Mouse (Mus musculus) liver, embryonic 11.5 days (tissue): ENCODE results near the gene Camk1. TPM values are rescaled to one million over a fixed set of nuclear protein-coding genes. Genes with fewer than 3 reads are reported as not detected.

ENCODE experiments used
- ATAC-seq: fragments of 200-750 bp; cut with Nextera tagmentation; replicated peaks from 2 replicates; pipeline ENCODE4 v1.8.0; 2017; ENCODE audit warnings: moderate number of reproducible peaks, mild to moderate bottlenecking, moderate TSS enrichment, moderate library complexity; ENCODE audit not compliant: low FRiP score
- DNase-seq: peaks from one replicate; pipeline ENCODE4 v3.0.0-alpha.2; 2017; ENCODE audit warnings: low spot score
- H3K27ac ChIP-seq: fragments of 300-500 bp; sonication (generic); 2 replicates; pipeline ENCODE4 v1.5.1; 2014; ENCODE audit warnings: mild to moderate bottlenecking, low read depth, low read length, control low read depth
- H3K27me3 ChIP-seq: fragments of 300-500 bp; sonication (generic); replicated peaks from 2 replicates; pipeline ENCODE4 v1.6.1; 2014; ENCODE audit warnings: low read length, mixed read lengths; ENCODE audit not compliant: control insufficient read depth, insufficient read depth
- H3K36me3 ChIP-seq: fragments of 300-500 bp; sonication (generic); 2 replicates; pipeline ENCODE4 v1.6.1; 2014; ENCODE audit warnings: mild to moderate bottlenecking, low read length, moderate library complexity, mixed read lengths; ENCODE audit not compliant: control insufficient read depth, insufficient read depth
- H3K4me1 ChIP-seq: fragments of 300-500 bp; sonication (generic); replicated peaks from 2 replicates; pipeline ENCODE4 v1.6.1; 2014; ENCODE audit warnings: low read length, mixed read lengths; ENCODE audit not compliant: control insufficient read depth, insufficient read depth
- H3K4me2 ChIP-seq: fragments of 300-500 bp; sonication (generic); 2 replicates; pipeline ENCODE4 v1.6.1; 2014; ENCODE audit warnings: mild to moderate bottlenecking, control low read depth, moderate library complexity
- H3K4me3 ChIP-seq: fragments of 300-500 bp; sonication (generic); 2 replicates; pipeline ENCODE4 v1.5.1; 2014; ENCODE audit warnings: low read depth, low read length, control low read depth
- H3K9ac ChIP-seq: fragments of 300-500 bp; sonication (generic); 2 replicates; pipeline ENCODE4 v1.6.1; 2014; ENCODE audit warnings: low read depth, low read length, control low read depth
- H3K9me3 ChIP-seq: fragments of 300-500 bp; sonication (generic); 2 replicates; pipeline ENCODE4 v1.6.1; 2016; ENCODE audit warnings: low read length, inconsistent platforms, mixed read lengths; ENCODE audit not compliant: control insufficient read depth
- WGBS: fragments of 180-500 bp; shearing (Covaris S2); extraction: QIAGEN DNeasy Blood & Tissue Kit; methylation state at CpG from one replicate; pipeline ENCODE4 v1.1.7; 2014; 5-methylcytosine and 5-hydroxymethylcytosine counted together
- polyA plus RNA-seq: library from polyadenylated mRNA; unstranded; fragments of >200 nt; fragmentation: Nextera tagmentation; extraction: Ambion mirVana; gene quantifications from 2 replicates; pipeline ENCODE4 v1.2.1, GENCODE M21; 2014

Gene Camk1
- polyA plus RNA-seq, 1 experiment from 2014 or later = 48.5 TPM

GRCm38 (mm10) chr6:113306986-113307349 lies 36.8 kb downstream of the Camk1 start, which contains the start of gene Brpf1:
TSS of gene Brpf1 (plus strand) at chr6:113307137.
- peak within 1 kb of the TSS; percentile 98 for H3K4me2 ChIP-seq
- peak within 1 kb of the TSS; percentile 89 for H3K4me3 ChIP-seq
- peak within 1 kb of the TSS; percentile 95 for H3K27ac ChIP-seq
- H3K27me3 ChIP-seq = no peaks in the 10 kb centered on the region
- H3K9ac ChIP-seq = peak within 1 kb of the TSS; percentile 97
- peaks cover 4% of the 10 kb centered on the region; the same call in 1 of the 2 replicates for H3K36me3 ChIP-seq
- under 1% methylated on average over 32 of the region's 32 CpGs for WGBS
- no peaks in the 10 kb centered on the region for H3K9me3 ChIP-seq
- peak; percentile 57 for ATAC-seq
- no peak for DNase-seq
- peaks cover 12% of the 10 kb centered on the region for H3K4me1 ChIP-seq

DNA sequence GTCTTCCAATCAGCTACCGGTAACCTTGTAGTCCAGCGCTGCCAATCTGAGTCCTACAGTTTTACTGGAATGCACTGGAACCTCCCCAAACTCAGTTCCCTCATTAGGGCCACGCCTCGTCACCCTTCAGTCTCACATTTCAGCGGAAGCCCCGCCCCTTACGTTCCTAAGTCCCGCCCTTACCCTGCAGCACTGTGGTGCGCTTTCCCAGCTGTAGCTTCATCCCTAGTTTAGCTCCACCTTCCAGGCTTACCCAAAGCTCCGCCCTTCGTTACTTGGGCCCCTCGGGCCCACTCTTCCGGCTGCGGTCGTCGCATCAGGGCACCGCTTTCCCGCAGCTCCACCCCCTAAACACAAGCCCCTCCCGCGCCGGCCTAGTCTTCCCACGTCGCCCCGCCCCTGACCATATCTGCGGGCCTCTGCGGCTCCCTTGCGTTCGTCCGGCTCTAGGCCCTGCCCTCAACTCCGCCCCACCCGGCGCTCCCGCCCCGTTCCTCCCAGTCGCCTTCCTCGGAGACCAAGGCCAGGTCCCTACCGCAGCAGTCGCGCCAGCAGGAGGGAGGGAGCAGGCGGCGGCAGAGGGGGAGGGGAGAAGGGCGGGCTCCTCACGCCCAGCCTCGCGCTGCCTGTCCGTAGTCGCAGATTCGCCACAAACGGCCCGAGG lies 37.3 kb downstream of the Camk1 start:
- under 1% methylated on average over 50 of the region's 50 CpGs for WGBS
- peaks cover 4% of the 10 kb centered on the region; the same call in 1 of the 2 replicates for H3K36me3 ChIP-seq
- peak overlapping the region; percentile 95 for H3K27ac ChIP-seq
- H3K27me3 ChIP-seq = no peaks in the 10 kb centered on the region
- peaks cover 12% of the 10 kb centered on the region for H3K4me1 ChIP-seq
- ATAC-seq = peak; percentile 96
- peak overlapping the region; percentile 97 for H3K9ac ChIP-seq
- peak; percentile 100 for DNase-seq
- no peaks in the 10 kb centered on the region for H3K9me3 ChIP-seq
- H3K4me3 ChIP-seq = peak overlapping the region; percentile 89
- H3K4me2 ChIP-seq = peak overlapping the region; percentile 98

DNA sequence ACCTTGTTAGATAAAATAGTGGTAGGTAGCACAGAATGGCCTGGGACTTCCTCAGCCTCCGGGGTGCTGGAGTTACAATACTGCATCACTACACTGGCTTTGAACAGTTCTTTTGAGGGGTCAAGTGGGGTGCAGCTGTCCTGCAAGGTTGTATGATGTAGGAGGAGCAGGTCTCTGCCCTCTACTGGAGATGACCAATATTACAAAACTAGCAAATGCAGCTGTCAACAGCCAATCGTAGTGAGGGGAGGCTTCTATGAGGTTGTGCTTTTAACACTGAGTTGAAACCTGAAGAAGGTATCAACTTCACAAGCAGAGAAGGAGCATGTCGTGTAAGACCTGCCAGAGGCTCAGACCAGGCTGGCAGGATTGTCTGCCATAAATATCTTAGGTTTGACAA lies 41.5 kb downstream of the Camk1 start:
- Histone ChIP-seq H3K27ac (no peak overlapping the region), H3K27me3 (no peaks in the 10 kb centered on the region), H3K4me2 (no peak overlapping the region), H3K9me3 (no peaks in the 10 kb centered on the region), H3K9ac (no peak overlapping the region), H3K4me3 (no peak overlapping the region), H3K36me3 (no peaks in the 10 kb centered on the region), H3K4me1 (peaks cover 3% of the 10 kb centered on the region; the same call in 1 of the 2 replicates)
- 26% methylated on average over 3 of the region's 3 CpGs for WGBS
- no peak for DNase-seq
- ATAC-seq = no peak

DNA sequence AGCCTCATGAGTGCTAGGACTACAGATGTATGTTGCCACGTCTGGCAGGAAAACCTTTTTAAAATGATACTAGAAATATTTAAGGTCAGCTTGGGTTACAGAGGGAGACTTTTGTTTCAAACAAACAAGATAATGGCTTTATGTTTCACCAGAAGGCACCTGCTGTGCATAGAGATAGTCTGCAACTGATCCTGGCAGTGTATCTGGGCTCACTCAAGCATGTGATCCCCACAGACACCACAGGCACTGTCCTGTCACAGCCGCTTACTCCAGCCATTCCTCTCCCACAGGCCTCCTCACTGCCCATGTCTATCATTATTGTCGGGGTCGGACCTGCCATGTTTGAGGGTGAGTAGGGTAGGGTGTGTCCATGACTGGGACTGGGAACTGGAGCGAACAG lies 42.4 kb downstream of the Camk1 start:
- ATAC-seq = no peak
- WGBS = 80% methylated on average over 5 of the region's 5 CpGs
- Histone ChIP-seq H3K36me3 (no peaks in the 10 kb centered on the region), H3K27ac (no peak overlapping the region), H3K9ac (no peak overlapping the region), H3K4me2 (no peak overlapping the region), H3K4me1 (peaks cover 3% of the 10 kb centered on the region; the same call in 1 of the 2 replicates), H3K4me3 (no peak overlapping the region), H3K9me3 (no peaks in the 10 kb centered on the region), H3K27me3 (no peaks in the 10 kb centered on the region)
- DNase-seq = no peak

- no peak overlapping the region for H3K9ac ChIP-seq
- DNase-seq = no peak
- no peak overlapping the region for H3K27ac ChIP-seq
- no peak for ATAC-seq
- no peaks in the 10 kb centered on the region for H3K9me3 ChIP-seq
- 54% methylated on average over 4 of the region's 4 CpGs for WGBS
- no peaks in the 10 kb centered on the region for H3K36me3 ChIP-seq
- no peaks in the 10 kb centered on the region for H3K4me1 ChIP-seq
- H3K27me3 ChIP-seq = no peaks in the 10 kb centered on the region
- H3K4me2 ChIP-seq = no peak overlapping the region
- no peak overlapping the region for H3K4me3 ChIP-seq
Measured at GRCm38 (mm10) chr6:113296639-113297038, 47.1 kb downstream of the Camk1 start.

GRCm38 (mm10) chr6:113296046-113296445 lies 47.7 kb downstream of the Camk1 start:
- H3K9me3 ChIP-seq = no peaks in the 10 kb centered on the region
- H3K27ac ChIP-seq = no peak overlapping the region
- H3K9ac ChIP-seq = no peak overlapping the region
- H3K4me2 ChIP-seq = no peak overlapping the region
- H3K4me1 ChIP-seq = no peaks in the 10 kb centered on the region
- no peak for ATAC-seq
- DNase-seq = no peak
- H3K36me3 ChIP-seq = no peaks in the 10 kb centered on the region
- no peak overlapping the region for H3K4me3 ChIP-seq
- H3K27me3 ChIP-seq = no peaks in the 10 kb centered on the region
- 73% methylated on average over 2 of the region's 2 CpGs for WGBS

DNA sequence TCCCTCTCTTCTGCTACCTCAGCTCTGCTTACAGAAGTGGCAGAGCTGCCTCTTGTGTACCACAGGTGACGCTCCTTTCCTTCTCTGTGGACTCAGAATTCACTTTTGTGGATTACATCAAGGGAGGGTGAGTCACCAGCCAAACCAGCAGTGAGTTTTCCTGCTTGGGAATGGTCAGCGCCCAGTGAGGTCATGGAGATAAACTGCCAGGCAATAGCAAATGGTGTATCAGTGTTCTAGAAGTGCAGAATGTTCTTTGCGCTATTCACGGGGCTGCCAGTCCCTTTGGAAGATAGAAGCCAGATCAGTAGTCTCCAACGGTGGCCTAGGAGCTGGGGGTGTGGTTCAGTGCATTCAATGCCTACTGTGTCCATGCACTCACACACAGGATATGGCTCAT lies 50.8 kb downstream of the Camk1 start:
- Histone ChIP-seq H3K9ac (no peak overlapping the region), H3K27ac (no peak overlapping the region), H3K36me3 (no peaks in the 10 kb centered on the region), H3K4me2 (no peak overlapping the region), H3K4me3 (no peak overlapping the region), H3K9me3 (no peaks in the 10 kb centered on the region), H3K4me1 (no peaks in the 10 kb centered on the region), H3K27me3 (no peaks in the 10 kb centered on the region)
- DNase-seq (no peak), ATAC-seq (no peak)
- WGBS = 62% methylated on average over 5 of the region's 5 CpGs

DNA sequence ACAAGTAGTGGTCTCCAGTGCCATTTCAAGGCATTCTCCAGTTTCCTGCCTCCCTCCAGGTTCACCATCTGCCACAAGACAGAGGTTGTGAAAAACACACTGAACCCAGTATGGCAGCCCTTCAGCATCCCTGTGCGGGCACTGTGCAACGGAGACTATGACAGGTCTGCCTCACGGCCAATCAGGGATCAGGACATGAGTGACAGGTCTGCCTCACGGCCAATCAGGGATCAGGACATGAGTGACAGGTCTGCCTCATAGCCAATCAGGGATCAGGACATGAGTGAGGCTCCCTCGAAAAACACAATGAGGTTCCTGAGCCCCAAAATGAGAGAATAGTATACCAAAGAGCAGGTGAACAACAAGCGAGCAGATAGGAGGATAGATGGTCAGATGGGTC lies 53.4 kb downstream of the Camk1 start:
- ATAC-seq = no peak

DNA sequence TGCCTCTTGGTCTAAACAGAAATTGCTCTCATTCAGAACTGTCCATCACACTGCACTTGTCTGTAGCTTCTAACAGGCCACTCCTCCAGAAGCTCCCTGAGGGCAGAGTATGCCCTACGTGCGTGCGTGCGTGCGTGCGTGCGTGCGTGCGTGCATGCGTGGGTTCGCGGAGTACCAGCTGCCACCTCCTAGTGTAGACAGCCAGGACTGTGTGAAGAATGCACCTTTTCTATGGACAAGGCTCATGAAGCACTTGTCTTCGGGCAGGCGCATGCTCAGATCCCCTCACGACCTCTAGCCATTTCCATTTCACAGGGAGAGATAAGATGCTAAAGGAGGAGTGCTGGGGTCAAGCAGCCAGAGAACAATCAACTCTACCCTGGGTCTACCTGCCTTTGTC lies 54.4 kb downstream of the Camk1 start:
- H3K4me3 ChIP-seq = no peak overlapping the region
- ATAC-seq = no peak
- no peaks in the 10 kb centered on the region for H3K36me3 ChIP-seq
- DNase-seq = no peak
- no peak overlapping the region for H3K27ac ChIP-seq
- H3K27me3 ChIP-seq = peaks cover 7% of the 10 kb centered on the region
- H3K4me1 ChIP-seq = no peaks in the 10 kb centered on the region
- 89% methylated on average over 15 of the region's 15 CpGs for WGBS
- no peak overlapping the region for H3K4me2 ChIP-seq
- no peaks in the 10 kb centered on the region for H3K9me3 ChIP-seq
- H3K9ac ChIP-seq = no peak overlapping the region

More for the DNA sequence above, 53.4 kb downstream of the Camk1 start:
- Histone ChIP-seq H3K4me3 (no peak overlapping the region), H3K36me3 (no peaks in the 10 kb centered on the region), H3K9me3 (no peaks in the 10 kb centered on the region), H3K9ac (no peak overlapping the region), H3K4me2 (no peak overlapping the region), H3K4me1 (no peaks in the 10 kb centered on the region), H3K27me3 (no peaks in the 10 kb centered on the region), H3K27ac (no peak overlapping the region)
- WGBS = 65% methylated on average over 6 of the region's 6 CpGs
- DNase-seq = no peak
